Mouse (Mus musculus) adrenal gland, adult 10 weeks (tissue): Measurements from ENCODE around the gene Nup98. TPM values are rescaled to one million over a fixed set of nuclear protein-coding genes. Genes with fewer than 3 reads are reported as not detected.

Source experiments
- polyA plus RNA-seq: library from polyadenylated mRNA; stranded (reverse); fragments of 350-450 nt; fragmentation: Illumina TruSeq; extraction: RNeasy Lipid Tissue Mini Kit (QIAGEN cat#74804); gene quantifications from one replicate; pipeline ENCODE4 v1.2.3, GENCODE M21; 2014; ENCODE audit warnings: low read depth, low replicate concordance

Nup98 gene
- 65.3 TPM for polyA plus RNA-seq

GRCm38 (mm10) chr7:102209756-102210721 is at the start of gene Nup98, which contains the start of gene Pgap2:
Gene Nup98, minus strand, starts transcription at chr7:102210176.
Gene Pgap2, plus strand, starts transcription at chr7:102210208.

DNA sequence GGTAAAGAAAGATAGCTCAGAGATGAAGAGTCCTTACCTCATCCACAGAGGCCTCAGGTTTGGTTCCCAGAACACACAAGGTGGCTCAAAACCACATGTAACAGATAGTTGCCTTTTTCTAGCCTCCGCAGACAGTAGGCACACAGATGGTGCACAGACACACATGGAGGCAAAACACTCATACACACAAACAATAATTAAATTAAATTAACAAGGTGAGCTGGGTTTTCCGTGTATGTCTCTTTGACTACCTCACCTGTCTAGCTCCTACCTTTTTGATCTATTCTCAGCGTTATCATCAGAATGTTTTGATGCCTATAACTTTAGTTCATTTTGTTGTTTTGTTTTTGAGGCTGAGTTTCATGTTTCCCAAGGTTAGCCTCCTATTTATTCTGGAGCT is 46.0 kb upstream of the Nup98 start, which contains the start of gene Rhog:
Gene Rhog, minus strand, starts transcription at position 101 of the 400 bp plus-strand sequence.

GRCm38 (mm10) chr7:102116579-102117331 is 93.2 kb downstream of the Nup98 start, which contains the start of gene Chrna10:
Gene Chrna10, minus strand, starts transcription at chr7:102116828.

GRCm38 (mm10) chr7:102109171-102109570 is 100.8 kb downstream of the Nup98 start, which contains the start of gene Art5:
Gene Art5, minus strand, starts transcription at chr7:102109489.

DNA sequence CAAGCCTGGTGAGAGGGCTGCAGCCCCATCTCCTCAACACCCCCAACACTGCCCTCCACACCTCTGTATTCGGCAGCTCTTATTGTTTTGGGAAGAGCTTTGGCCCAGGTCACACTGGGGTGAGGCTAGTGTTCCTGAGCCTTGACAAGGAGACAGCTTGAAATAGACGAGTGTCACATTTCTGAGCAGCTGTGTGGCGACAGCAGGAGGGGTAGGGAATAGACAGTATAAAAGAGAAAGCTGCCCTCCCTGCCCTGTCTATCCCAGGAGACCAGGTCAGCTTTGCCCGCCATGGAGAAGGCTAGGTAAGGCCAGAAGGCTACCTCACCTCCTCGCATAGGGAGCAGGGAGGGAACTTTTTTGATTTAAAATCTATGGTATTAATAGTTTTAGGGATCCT is 108.5 kb downstream of the Nup98 start, which contains the start of gene Art1:
Gene Art1, plus strand, starts transcription at position 257 of the 400 bp plus-strand sequence.

DNA sequence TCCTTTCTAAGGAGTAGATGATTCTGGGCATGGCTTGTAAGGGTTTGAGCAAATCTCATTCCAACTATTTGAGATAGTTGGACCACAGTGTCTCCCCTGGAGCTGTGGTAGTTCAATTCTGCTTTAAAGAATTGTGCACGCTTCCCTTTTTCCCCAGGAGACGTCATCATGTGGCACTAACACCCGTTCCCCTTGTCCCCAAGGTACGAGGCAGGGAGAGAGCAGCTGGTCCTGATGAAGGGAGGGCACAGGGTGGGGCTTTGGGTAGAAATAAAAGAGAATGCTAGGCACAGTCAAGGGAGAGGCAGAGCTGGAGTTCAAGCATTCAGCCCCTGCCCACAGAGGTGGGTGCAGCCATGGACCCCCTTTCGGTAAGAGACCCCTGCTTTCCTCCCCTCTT is 127.2 kb downstream of the Nup98 start, which contains the start of gene Trpc2:
Gene Trpc2, plus strand, starts transcription at position 301 of the 400 bp plus-strand sequence.

Other genes with a start within 250 kb of the Nup98 start
- gene Il18bp, start 191.5 kb downstream of the Nup98 start, polyA plus RNA-seq = 16.7 TPM
- 13.8 TPM for gene Rnf121, start 144.7 kb downstream of the Nup98 start, polyA plus RNA-seq
- gene Xndc1, start 144.7 kb downstream of the Nup98 start, polyA plus RNA-seq = 8.8 TPM
- gene Xntrpc, start 144.5 kb downstream of the Nup98 start, polyA plus RNA-seq = not detected
- gene Trpc2, start 127.1 kb downstream of the Nup98 start, polyA plus RNA-seq = not detected
- not detected for gene Art1, start 108.4 kb downstream of the Nup98 start, polyA plus RNA-seq
- gene Art5, start 100.7 kb downstream of the Nup98 start, polyA plus RNA-seq = not detected
- not detected for gene Chrna10, start 93.3 kb downstream of the Nup98 start, polyA plus RNA-seq
- gene Pgap2, start within 50 bp of the Nup98 start, polyA plus RNA-seq = 78.5 TPM
- gene Rhog, start 45.9 kb upstream of the Nup98 start, polyA plus RNA-seq = 7.1 TPM
- gene Stim1, start 57.6 kb upstream of the Nup98 start, polyA plus RNA-seq = 15.4 TPM
- 47.2 TPM for gene Rrm1, start 231.5 kb upstream of the Nup98 start, polyA plus RNA-seq